Mouse (Mus musculus): ENCODE data around the gene Fermt2.

Gene Fermt2

GRCm38 (mm10) chr14:45430066-45430842, 99.7 kb downstream of the Fermt2 start:
- peak; percentile 59 for DNase-seq

DNA sequence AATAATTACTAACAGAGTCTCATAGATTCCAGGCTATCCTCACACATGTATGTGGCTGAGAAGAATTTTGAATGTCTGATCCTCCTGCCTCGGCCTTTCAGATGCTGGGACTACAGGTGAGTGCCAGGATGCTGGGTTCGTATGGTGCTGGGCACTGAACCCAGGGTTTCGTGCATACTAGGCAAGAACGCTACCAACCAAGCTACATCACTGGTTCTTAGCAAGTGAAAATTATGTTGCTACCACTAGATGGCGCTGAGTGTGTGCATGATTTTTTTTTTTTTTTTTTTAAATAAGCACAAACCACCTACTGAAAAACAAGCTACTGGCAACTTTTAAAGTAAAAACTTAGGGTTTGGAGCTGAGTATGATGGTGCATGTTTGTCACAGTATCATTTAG, 106.7 kb downstream of the Fermt2 start:
- DNase-seq, result peak; percentile 31

DNA sequence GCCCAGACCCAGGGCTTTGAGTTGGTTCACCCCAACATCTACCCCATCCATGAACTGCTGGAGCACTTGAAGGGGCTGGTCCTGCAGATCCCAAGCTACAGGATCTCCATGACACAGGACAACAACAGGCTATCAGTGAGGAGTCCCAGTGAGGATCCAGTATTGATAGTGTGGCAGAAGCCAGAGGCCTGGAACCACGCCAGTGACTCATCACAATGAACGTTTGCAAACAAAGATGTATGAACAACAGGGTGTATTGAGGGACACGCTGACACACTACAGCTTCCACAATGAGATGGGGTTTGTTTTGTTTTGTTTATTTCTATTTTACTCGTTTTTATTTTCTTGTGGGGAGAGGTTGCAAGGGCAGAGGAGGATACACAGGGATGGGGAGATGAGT, 107.5 kb downstream of the Fermt2 start:
- no peak for DNase-seq

- DNase-seq, result no peak
Observed at GRCm38 (mm10) chr14:45419323-45419722, 110.6 kb downstream of the Fermt2 start.

- no peak for DNase-seq
Observed at GRCm38 (mm10) chr14:45418553-45418952, 111.4 kb downstream of the Fermt2 start.

- no peak for DNase-seq
Observed at GRCm38 (mm10) chr14:45416265-45416664, 113.7 kb downstream of the Fermt2 start.

Measured in kidney, adult 18-20 months (tissue).